Mouse (Mus musculus): ENCODE measurements at regions not wholly inside any gene's neighbourhood (a gene's known extent, or its start where the extent isn't known, plus 50 kb on each side); places are given as distances from the start of the nearest gene placed in this dataset.

GRCm38 (mm10) chr2:166330364-166330763 lies 174.9 kb upstream of the Sulf2 start:
- Histone ChIP-seq H3K9me3 (ENCODE audit: control insufficient read depth, low read length) (no peaks in the 10 kb centered on the region), H3K4me1 (ENCODE audit: control insufficient read depth, insufficient read depth, low read length) (peaks cover 32% of the 10 kb centered on the region), H3K27ac (ENCODE audit: low read depth, low read length) (0 out of 2 replicates have a peak overlapping the region, but pooled peaks have one; percentile 24), H3K9ac (ENCODE audit: low read depth, low read length) (no peak overlapping the region), H3K4me2 (replicated peaks; ENCODE audit: low read depth, low read length) (peak overlapping the region; percentile 6; the same call in 1 of the 2 replicates), H3K36me3 (ENCODE audit: control insufficient read depth, insufficient read depth, low read length) (no peaks in the 10 kb centered on the region), H3K4me3 (ENCODE audit: low read length) (no peak overlapping the region), H3K27me3 (ENCODE audit: control insufficient read depth, insufficient read depth, low read length) (no peaks in the 10 kb centered on the region)
- ATAC-seq (ENCODE audit: low FRiP score, low TSS enrichment) = peak; percentile 56
- WGBS = 6% methylated on average over 6 of the region's 6 CpGs

GRCm38 (mm10) chr2:166329556-166330340 lies 174.3 kb upstream of the Sulf2 start:
- WGBS = 44% methylated on average over 14 of the region's 14 CpGs
- H3K4me1 ChIP-seq (ENCODE audit: control insufficient read depth, insufficient read depth, low read length) = peaks cover 37% of the 10 kb centered on the region
- no peak overlapping the region for H3K4me2 ChIP-seq (replicated peaks; ENCODE audit: low read depth, low read length)
- H3K36me3 ChIP-seq (ENCODE audit: control insufficient read depth, insufficient read depth, low read length) = no peaks in the 10 kb centered on the region
- H3K9ac ChIP-seq (ENCODE audit: low read depth, low read length) = no peak overlapping the region
- H3K27me3 ChIP-seq (ENCODE audit: control insufficient read depth, insufficient read depth, low read length) = no peaks in the 10 kb centered on the region
- H3K27ac ChIP-seq (ENCODE audit: low read depth, low read length) = peak overlapping the region; percentile 24; the same call in 1 of the 2 replicates
- H3K4me3 ChIP-seq (ENCODE audit: low read length) = no peak overlapping the region
- no peak for ATAC-seq (ENCODE audit: low FRiP score, low TSS enrichment)
- H3K9me3 ChIP-seq (ENCODE audit: control insufficient read depth, low read length) = no peaks in the 10 kb centered on the region

GRCm38 (mm10) chr2:166326932-166327331 lies 171.5 kb upstream of the Sulf2 start:
- Histone ChIP-seq H3K9ac (ENCODE audit: low read depth, low read length) (no peak overlapping the region), H3K4me3 (ENCODE audit: low read length) (no peak overlapping the region), H3K9me3 (ENCODE audit: control insufficient read depth, low read length) (no peaks in the 10 kb centered on the region), H3K27ac (ENCODE audit: low read depth, low read length) (no peak overlapping the region), H3K36me3 (ENCODE audit: control insufficient read depth, insufficient read depth, low read length) (no peaks in the 10 kb centered on the region), H3K4me1 (ENCODE audit: control insufficient read depth, insufficient read depth, low read length) (peaks cover 45% of the 10 kb centered on the region), H3K4me2 (replicated peaks; ENCODE audit: low read depth, low read length) (no peak overlapping the region), H3K27me3 (ENCODE audit: control insufficient read depth, insufficient read depth, low read length) (no peaks in the 10 kb centered on the region)
- no peak for ATAC-seq (ENCODE audit: low FRiP score, low TSS enrichment)
- WGBS = 79% methylated on average over 5 of the region's 5 CpGs

GRCm38 (mm10) chr2:166324954-166325353 lies 169.5 kb upstream of the Sulf2 start:
- H3K4me3 ChIP-seq (ENCODE audit: low read length) = no peak overlapping the region
- peak; percentile 81 for ATAC-seq (ENCODE audit: low FRiP score, low TSS enrichment)
- peak overlapping the region; percentile 47; the same call in 1 of the 2 replicates for H3K27ac ChIP-seq (ENCODE audit: low read depth, low read length)
- peaks cover 38% of the 10 kb centered on the region for H3K4me1 ChIP-seq (ENCODE audit: control insufficient read depth, insufficient read depth, low read length)
- H3K9me3 ChIP-seq (ENCODE audit: control insufficient read depth, low read length) = no peaks in the 10 kb centered on the region
- H3K27me3 ChIP-seq (ENCODE audit: control insufficient read depth, insufficient read depth, low read length) = no peaks in the 10 kb centered on the region
- no peak overlapping the region for H3K4me2 ChIP-seq (replicated peaks; ENCODE audit: low read depth, low read length)
- no peaks in the 10 kb centered on the region for H3K36me3 ChIP-seq (ENCODE audit: control insufficient read depth, insufficient read depth, low read length)
- WGBS = 33% methylated on average over 3 of the region's 3 CpGs
- H3K9ac ChIP-seq (ENCODE audit: low read depth, low read length) = no peak overlapping the region

GRCm38 (mm10) chr2:166324439-166324838 lies 169.0 kb upstream of the Sulf2 start:
- no peaks in the 10 kb centered on the region for H3K36me3 ChIP-seq (ENCODE audit: control insufficient read depth, insufficient read depth, low read length)
- no peaks in the 10 kb centered on the region for H3K27me3 ChIP-seq (ENCODE audit: control insufficient read depth, insufficient read depth, low read length)
- H3K27ac ChIP-seq (ENCODE audit: low read depth, low read length) = peak overlapping the region; percentile 47; the same call in 1 of the 2 replicates
- WGBS = 31% methylated on average over 10 of the region's 10 CpGs
- no peak overlapping the region for H3K4me2 ChIP-seq (replicated peaks; ENCODE audit: low read depth, low read length)
- no peak overlapping the region for H3K4me3 ChIP-seq (ENCODE audit: low read length)
- peaks cover 33% of the 10 kb centered on the region for H3K4me1 ChIP-seq (ENCODE audit: control insufficient read depth, insufficient read depth, low read length)
- no peaks in the 10 kb centered on the region for H3K9me3 ChIP-seq (ENCODE audit: control insufficient read depth, low read length)
- no peak overlapping the region for H3K9ac ChIP-seq (ENCODE audit: low read depth, low read length)
- peak; percentile 66 for ATAC-seq (ENCODE audit: low FRiP score, low TSS enrichment)

GRCm38 (mm10) chr2:166322668-166323043 lies 167.2 kb upstream of the Sulf2 start:
- Histone ChIP-seq H3K36me3 (ENCODE audit: control insufficient read depth, insufficient read depth, low read length) (no peaks in the 10 kb centered on the region), H3K27me3 (ENCODE audit: control insufficient read depth, insufficient read depth, low read length) (no peaks in the 10 kb centered on the region), H3K27ac (ENCODE audit: low read depth, low read length) (no peak overlapping the region; the same call in 1 of the 2 replicates), H3K9ac (ENCODE audit: low read depth, low read length) (no peak overlapping the region), H3K4me2 (replicated peaks; ENCODE audit: low read depth, low read length) (no peak overlapping the region), H3K9me3 (ENCODE audit: control insufficient read depth, low read length) (no peaks in the 10 kb centered on the region), H3K4me3 (ENCODE audit: low read length) (no peak overlapping the region), H3K4me1 (ENCODE audit: control insufficient read depth, insufficient read depth, low read length) (peaks cover 29% of the 10 kb centered on the region)
- 28% methylated on average over 6 of the region's 6 CpGs for WGBS
- ATAC-seq (ENCODE audit: low FRiP score, low TSS enrichment) = no peak

- Histone ChIP-seq H3K4me3 (ENCODE audit: low read length) (no peak overlapping the region), H3K27me3 (ENCODE audit: control insufficient read depth, insufficient read depth, low read length) (no peaks in the 10 kb centered on the region), H3K4me1 (ENCODE audit: control insufficient read depth, insufficient read depth, low read length) (peaks cover 29% of the 10 kb centered on the region), H3K9me3 (ENCODE audit: control insufficient read depth, low read length) (no peaks in the 10 kb centered on the region), H3K27ac (ENCODE audit: low read depth, low read length) (no peak overlapping the region), H3K36me3 (ENCODE audit: control insufficient read depth, insufficient read depth, low read length) (no peaks in the 10 kb centered on the region), H3K4me2 (replicated peaks; ENCODE audit: low read depth, low read length) (no peak overlapping the region), H3K9ac (ENCODE audit: low read depth, low read length) (no peak overlapping the region)
- 53% methylated on average over 6 of the region's 6 CpGs for WGBS
- no peak for ATAC-seq (ENCODE audit: low FRiP score, low TSS enrichment)
Measured at GRCm38 (mm10) chr2:166321992-166322667, 166.7 kb upstream of the Sulf2 start.

GRCm38 (mm10) chr2:166316409-166316916 lies 161.0 kb upstream of the Sulf2 start:
- no peak overlapping the region for H3K4me3 ChIP-seq (ENCODE audit: low read length)
- no peaks in the 10 kb centered on the region for H3K9me3 ChIP-seq (ENCODE audit: control insufficient read depth, low read length)
- H3K4me1 ChIP-seq (ENCODE audit: control insufficient read depth, insufficient read depth, low read length) = 0 out of 2 replicates have a peak, but pooled peaks cover 4% of the 10 kb centered on the region
- WGBS = 51% methylated on average over 10 of the region's 10 CpGs
- ATAC-seq (ENCODE audit: low FRiP score, low TSS enrichment) = no peak
- no peaks in the 10 kb centered on the region for H3K36me3 ChIP-seq (ENCODE audit: control insufficient read depth, insufficient read depth, low read length)
- no peak overlapping the region for H3K27ac ChIP-seq (ENCODE audit: low read depth, low read length)
- no peak overlapping the region for H3K9ac ChIP-seq (ENCODE audit: low read depth, low read length)
- H3K4me2 ChIP-seq (replicated peaks; ENCODE audit: low read depth, low read length) = no peak overlapping the region
- no peaks in the 10 kb centered on the region for H3K27me3 ChIP-seq (ENCODE audit: control insufficient read depth, insufficient read depth, low read length)

GRCm38 (mm10) chr2:166310438-166310837 lies 155.0 kb upstream of the Sulf2 start:
- H3K4me1 ChIP-seq (ENCODE audit: control insufficient read depth, insufficient read depth, low read length) = peaks cover 11% of the 10 kb centered on the region; the same call in 1 of the 2 replicates
- 85% methylated on average over 5 of the region's 5 CpGs for WGBS
- no peak overlapping the region for H3K9ac ChIP-seq (ENCODE audit: low read depth, low read length)
- H3K9me3 ChIP-seq (ENCODE audit: control insufficient read depth, low read length) = no peaks in the 10 kb centered on the region
- no peak for ATAC-seq (ENCODE audit: low FRiP score, low TSS enrichment)
- no peak overlapping the region for H3K27ac ChIP-seq (ENCODE audit: low read depth, low read length)
- H3K27me3 ChIP-seq (ENCODE audit: control insufficient read depth, insufficient read depth, low read length) = no peaks in the 10 kb centered on the region
- no peak overlapping the region for H3K4me2 ChIP-seq (replicated peaks; ENCODE audit: low read depth, low read length)
- no peak overlapping the region for H3K4me3 ChIP-seq (ENCODE audit: low read length)
- H3K36me3 ChIP-seq (ENCODE audit: control insufficient read depth, insufficient read depth, low read length) = no peaks in the 10 kb centered on the region

Measured in kidney, embryonic 14.5 days (tissue).